Mouse (Mus musculus) urinary bladder, adult 18-20 months (tissue): ENCODE data around the gene Cfd.

Source experiments
- DNase-seq, 2 experiments: peaks; one replicate each; pipeline ENCODE4 v3.0.0; 2022; ENCODE audit warnings: low spot score in 2 of 2, mixed read lengths in 2 of 2

Cfd gene

DNA sequence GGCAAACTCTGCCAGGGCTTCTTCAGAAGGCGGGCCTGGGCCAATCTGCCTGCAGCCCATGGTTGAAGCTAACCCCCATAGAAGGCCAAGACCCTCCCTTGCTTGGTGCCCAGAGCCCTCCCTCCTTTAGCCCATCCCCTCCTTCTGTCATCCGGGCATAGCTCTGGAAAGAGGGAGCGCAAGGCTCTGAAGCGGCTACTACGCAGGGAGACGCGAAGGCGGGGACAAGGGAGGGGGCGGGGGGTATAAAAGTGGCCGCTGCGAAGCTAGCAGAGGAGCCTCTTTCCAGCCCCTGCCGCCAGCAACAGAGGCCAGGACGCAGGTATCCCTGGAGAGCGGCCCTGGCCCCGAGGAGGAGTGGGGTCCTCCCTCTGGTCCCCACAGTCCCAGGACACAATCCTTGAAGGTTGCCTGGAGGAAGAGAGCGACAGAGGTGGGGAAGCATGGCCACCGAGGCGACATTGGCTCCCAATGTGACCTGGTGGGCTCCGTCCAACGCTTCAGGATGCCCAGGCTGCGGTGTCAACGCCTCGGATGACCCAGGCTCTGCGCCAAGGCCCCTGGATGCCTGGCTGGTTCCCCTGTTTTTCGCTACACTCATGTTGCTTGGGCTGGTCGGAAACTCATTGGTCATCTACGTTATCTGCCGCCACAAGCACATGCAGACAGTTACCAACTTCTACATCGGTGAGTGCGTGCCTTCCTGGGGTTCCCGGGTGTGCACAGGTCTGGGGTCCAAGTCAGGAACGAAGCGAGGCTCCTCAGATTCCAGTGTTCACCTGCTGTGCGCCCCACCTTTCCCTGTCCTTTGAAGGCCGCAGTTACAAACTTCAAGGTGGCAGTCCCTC is 27.8 kb downstream of the Cfd start:
- DNase-seq = no peak

DNA sequence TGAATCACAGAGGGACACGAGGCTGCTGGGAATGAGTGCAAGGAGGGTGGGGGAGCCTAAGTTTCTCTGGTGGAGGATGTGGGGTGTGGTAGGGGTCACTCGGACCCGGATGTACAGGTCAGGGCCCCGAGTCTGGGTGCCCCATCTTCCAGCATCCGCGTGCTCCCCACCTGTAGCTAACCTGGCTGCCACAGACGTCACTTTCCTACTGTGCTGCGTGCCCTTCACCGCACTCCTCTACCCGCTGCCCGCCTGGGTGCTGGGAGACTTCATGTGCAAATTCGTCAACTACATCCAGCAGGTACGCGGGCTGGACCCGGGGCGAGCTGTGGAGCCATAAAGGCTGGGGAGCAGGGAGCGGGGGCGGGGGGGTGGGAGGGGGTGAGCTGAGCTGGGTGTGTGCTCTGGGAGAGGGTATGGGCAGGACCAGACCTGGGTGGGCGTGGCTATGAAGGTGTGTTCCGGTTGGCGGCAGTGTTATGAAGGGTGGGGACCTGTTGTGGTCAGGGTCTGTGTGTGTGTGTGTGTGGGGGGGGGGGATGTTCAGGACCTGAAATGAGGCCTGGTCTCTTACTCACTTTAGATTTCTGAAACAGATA is 28.7 kb downstream of the Cfd start:
- DNase-seq = no peak

DNA sequence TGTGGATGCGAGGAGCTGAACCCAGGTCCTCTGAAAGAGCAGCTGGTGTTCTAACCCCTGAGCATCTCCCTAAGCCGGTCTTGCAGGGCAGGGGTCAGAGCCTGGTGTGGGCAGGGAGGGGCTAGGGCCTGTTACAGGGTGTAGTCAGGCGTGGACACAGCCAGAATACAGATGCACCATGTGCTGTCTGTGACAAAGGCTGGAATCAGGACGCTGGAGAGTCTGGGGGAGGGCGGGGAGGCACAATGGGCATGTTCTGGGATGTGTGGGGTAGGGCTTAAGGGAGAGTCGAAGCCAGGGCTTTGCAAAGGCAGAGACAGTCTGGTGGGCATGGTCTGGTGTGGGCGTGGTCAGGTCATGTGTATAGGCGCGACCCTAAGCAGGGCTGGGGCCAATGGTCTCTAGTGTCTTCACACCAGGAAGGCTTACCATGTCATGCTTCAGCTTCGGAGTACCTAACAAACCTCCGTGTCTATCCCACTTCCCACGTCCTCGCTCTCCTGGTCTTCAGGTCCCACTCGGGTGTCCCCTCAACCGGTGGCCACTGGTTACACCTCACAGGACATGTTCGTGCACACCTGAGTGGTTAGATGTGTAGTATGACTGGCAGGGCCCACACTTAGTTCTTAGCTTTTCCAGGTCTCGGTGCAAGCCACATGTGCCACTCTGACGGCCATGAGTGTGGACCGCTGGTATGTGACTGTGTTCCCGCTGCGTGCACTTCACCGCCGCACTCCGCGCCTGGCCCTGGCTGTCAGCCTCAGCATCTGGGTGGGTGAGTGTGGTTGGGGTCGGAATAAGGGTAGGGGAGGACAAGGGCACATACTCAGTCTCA is 29.6 kb downstream of the Cfd start:
- DNase-seq = no peak

DNA sequence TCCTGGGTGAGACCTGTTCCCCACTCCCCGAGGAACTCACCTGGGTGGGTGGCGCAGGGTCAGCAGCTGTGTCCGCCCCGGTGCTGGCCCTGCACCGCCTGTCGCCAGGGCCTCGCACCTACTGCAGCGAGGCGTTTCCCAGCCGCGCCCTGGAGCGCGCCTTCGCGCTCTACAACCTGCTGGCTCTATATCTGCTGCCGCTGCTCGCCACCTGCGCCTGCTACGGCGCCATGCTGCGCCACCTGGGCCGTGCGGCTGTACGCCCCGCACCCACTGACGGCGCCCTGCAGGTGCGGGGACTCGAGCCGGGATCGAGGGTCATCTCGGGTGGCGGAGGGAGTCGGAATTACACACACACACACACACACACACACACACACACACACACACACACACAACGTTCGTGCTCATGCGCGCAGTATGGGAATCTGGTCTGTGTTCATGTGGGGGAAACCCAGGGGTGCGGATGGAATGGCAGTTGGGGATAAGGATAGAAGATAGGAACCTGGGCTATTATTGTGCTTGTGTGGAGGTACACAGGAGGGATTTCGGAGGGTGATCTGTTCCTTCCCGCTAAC is 30.4 kb downstream of the Cfd start, which contains the start of gene R3hdm4:
R3hdm4 (minus strand) TSS at position 251 of the 578 bp plus-strand sequence.
- DNase-seq = no peak

DNA sequence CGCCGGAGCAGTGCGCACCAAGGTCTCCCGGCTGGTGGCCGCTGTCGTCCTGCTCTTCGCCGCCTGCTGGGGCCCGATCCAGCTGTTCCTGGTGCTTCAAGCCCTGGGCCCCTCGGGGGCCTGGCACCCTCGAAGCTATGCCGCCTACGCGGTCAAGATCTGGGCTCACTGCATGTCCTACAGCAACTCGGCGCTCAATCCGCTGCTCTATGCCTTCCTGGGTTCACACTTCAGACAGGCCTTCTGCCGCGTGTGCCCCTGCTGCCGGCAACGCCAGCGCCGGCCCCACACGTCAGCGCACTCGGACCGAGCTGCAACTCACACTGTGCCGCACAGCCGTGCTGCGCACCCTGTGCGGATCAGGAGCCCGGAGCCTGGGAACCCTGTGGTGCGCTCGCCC is 30.9 kb downstream of the Cfd start:
- DNase-seq = no peak

DNA sequence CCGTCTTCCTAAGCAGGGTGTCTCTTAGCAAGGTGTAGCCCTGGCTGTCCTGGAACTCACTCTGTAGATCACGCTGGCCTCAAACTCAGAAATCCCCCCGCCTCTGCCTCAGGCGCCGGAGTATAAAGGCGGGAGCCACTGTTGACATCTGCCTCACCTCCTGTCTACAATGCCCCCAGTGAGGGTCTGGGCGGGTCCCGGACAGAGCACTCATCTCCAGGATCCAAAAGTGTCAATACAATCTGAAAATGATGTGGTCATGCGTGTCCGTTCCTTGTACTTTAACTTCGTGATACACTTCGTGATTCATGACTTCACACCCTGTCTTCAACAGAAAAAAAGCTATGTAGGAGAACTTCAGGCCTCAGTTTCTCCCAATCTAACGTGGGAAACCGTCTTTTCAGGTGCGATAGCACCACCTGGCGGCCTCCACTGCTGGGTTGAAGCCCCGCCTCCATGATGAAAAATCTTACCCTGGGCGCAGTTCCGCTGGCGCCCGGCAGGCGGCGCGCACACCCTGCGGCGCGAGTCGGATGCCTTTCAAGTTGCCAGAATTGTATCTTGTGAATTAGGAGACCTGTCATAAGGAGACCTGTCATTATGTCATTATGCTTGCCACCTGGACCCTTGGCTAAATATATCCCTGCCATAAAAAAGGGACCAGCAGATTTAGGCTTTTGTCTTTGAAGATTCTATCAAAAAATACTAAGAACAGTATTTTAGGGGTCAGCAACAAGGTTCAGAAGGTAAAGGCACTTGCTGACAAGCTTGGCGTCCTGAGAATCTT is 34.5 kb downstream of the Cfd start:
- peak; percentile 84 to 95 for DNase-seq

DNA sequence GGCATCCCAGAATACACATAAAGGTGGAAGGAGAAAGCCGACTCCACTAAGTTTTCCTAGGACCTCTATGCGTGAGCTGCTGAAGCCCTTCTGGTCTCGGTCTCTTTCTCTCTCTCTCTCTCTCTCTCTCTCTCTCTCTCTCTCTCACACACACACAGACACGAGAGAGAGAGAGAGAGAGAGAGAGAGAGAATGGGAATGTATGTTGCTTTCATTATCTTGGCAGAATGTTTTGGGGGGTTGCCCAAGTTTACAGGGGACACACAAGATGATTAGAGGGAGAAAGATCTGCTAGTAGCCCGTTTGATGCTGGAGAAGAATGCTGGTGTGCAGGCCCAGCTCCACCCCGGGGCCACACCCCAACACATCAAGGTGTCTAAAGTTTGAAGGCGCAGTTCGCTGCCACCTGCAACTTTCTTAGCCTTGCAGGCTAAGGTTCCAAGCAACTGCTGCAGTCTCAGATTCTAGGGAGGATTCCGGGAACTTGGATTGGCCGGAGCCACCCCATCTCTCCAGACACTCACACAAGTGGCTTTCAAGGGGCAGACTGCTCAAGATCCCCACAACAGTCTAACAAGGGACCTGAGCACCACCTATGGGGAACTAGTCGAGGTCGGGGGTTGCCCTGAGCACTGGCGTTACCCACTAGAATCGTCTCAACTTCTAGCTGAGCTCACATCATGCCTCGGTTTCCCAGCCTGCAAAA is 35.3 kb downstream of the Cfd start:
- no peak for DNase-seq

DNA sequence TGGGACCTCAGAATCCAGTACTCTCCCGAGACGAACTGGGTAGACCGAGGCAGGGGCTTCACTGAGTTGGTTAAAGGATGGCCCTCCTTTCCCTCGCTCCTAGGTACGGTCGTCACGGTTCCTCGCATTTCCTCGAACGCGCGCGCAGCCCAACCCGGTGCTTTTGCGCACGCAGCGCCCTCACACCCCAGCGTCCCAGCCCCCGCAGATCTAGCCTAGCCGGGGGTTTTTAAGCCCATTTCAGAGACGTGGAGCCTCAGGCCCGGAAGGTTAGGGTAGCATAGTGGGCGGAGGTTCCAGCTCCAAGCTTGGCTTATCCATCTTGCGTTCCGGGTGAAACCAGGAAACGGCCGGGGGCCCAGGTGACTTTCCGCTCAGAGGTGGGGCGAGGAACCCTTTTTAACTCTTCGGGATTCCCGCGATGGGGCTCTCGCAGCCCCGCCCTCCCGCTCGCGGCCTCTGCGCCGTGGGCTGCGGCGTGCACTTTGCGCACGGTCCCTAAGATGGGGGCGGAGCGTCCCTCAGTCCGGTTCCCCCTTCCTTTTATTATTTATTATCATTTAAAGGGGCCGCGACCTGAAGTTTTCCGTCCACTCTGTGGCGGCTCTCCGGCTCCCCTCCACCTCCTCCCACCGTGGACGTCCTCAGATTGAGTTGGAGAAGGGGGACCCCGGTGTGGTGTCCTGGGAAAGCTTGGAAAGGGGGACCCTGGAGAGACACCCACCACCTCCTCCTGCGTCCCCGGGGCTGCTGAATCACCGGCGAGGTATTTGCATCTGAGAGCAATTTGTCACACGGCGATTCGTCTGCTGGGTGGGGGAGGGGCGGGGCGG is 36.1 kb downstream of the Cfd start, which contains the start of gene Arid3a:
Arid3a (plus strand) TSS at position 553 of the 833 bp plus-strand sequence.
- peak; percentile 89 to 92 for DNase-seq

DNA sequence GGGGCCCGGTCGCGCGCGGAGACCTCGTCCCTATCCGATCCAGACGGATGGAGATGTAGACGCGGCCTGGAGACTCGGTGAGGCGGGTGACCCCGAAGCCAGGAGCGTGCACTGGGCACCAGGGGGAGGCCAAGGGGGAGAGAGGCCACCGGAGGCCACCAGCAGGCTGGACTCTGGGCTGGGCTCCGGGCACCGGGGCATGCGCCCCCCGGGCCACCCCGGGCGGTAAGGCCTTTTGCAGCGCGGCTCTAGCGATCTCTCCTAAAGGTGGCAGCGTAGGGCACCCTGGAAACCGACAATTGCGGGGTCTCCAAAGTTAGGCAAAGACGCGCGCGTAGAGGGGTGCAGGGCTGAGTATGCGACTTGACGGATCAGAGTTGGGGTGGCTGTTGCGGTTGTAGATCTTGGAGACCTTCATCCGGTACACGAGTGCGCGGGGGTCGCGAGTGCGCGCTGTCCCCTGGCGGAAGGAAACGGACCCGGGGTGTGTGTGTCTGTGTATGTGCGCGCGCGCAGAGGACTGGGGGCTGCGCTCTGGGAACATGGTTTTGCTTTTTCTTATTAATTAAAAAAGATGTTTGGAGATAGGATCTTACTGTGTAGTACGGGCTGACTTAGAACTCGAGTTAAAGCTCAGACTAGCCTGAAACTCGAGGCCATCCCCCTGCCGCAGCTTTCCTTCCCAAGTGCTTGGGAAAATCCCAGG is 36.8 kb downstream of the Cfd start:
- DNase-seq = no peak

DNA sequence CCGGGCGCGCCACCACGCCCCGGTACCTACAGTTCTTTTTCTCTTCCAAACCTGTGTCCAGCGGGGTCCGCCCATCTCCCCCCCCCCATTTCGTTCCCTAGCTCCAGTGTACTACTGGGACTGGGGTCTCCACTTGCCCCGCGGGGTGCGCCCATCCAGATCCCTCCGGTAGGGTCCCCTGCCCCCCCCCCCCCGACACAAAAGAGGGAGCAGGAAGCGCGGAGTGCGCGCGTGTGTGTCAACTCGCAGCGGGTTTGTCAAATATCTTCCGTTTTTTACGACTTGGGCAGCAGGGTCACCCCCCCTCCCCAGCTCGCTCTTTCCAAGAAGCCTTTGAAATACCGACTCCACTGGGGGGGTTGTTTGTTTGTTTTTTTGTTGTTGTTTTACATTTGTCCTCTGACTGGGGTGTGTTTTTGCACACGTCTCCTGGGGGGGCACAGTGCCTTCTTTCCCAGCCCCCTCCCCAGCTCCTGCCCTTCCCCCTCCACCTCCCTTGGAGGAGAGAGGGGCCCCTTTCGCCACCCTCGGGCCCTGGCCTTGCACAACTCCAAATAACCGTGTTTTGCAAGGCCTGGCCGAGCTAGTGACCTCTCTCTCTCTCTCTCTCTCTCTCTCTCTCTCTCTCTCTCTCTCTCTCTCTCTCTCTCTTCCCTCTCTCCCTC is 37.5 kb downstream of the Cfd start:
- DNase-seq = no peak

DNA sequence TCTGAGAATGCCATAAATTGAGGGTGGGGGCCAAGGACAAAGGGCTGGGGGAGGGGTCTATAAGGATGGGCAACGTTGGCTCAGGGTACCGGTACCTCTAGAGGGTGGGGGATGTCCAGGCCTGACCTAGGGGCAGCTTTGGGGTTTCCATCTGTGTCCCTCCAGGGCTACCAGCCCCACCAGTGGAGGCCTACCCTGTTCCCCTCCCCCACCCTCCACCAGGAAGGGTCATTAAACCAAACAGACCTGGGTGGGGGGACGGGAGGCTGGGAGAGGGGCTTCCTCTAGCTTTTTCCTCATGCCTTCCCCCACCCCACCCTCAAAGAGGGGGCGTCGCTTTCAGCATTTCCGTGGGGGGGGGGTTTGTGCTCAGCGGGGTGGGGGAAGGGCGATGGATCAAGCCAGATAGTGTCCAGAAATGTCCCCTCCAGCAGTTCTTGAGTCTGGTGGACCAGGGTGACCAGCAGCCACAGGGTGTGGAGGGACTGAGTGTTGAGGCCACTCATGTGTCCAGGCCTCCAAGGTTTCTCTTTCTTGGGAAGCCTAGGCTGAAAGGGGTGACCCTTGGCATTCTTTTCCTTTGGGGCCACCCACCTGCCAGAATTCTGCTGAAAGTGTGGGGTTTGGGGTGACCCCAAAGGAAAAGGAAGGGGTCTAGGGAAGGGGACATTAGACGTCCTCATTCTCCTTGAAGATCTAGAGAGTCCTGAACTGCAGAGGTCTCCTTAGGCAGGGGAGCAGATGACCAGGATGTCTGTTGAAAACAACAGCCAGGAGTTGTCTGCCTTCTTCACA is 38.5 kb downstream of the Cfd start:
- no peak for DNase-seq

DNA sequence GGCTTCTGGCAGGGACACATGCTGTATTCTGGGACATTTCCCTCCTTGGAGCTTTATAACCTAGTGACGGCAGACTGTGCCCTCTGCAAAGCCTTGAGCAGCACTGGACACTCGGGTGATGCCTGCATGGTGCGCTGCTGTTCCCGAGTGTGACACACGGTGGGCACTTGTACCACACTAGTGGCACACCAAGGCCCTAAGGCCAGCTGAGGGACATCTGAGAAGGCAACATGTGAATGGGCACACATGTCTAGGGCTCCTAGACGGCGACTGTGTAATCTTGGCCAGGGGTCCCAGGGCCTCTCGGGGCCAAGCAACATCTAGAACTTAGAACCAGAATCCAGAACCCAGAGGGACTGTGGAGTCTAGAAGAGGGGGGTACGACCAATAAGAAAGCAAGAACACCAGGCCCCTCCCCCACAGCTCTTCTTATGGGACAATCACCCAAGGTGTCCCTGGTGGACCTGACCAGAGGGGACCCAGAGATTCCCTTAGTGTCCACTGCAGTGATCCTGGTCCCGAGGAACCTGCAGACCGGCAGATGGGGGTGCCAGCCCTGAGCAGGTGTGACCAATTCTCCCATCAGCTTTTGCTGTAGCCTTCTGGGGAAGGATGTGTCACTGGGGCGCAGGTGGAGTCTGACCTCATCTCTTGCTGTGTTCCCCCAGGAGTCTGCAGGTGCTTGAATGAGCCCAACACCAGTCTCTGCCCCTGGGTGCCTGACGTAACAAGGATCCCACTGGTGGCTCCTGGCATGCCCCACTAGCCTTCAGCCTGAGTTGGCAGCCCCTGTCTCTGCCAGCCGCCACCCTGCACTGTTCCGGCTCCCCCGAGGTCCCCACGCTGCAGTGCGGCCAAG is 39.5 kb downstream of the Cfd start:
- DNase-seq = no peak

DNA sequence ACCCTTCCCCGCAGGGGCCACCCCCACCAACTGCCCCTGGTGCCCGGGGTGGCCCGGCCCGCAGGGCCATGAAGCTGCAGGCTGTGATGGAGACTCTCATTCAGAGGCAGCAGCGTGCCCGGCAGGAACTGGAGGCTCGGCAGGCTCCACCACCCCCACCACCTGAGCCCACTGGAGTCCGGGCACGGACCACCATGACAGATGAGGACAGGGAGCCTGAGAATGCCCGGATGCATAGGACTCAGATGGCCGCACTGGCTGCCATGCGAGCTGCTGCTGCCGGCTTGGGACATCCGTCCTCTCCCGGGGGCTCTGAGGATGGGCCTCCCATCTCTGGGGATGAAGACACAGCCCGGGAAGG is 40.2 kb downstream of the Cfd start:
- no peak for DNase-seq

DNA sequence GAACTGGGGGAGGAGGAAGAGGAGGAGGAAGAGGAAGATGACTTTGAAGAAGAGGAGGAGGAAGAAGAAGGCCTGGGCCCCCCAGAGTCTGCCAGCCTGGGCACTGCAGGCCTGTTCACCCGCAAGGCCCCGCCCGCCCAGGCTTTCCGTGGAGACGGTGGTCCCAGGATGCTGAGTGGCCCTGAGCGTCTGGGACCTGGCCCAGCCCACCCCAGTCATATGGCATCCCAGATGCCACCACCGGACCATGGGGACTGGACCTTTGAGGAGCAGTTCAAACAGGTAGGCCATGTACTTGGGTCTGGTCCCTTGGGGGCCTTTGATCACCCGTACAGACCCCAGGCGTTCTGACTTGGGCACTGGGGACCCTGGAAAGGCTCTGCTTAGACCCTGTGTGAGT is 41.1 kb downstream of the Cfd start:
- no peak for DNase-seq

DNA sequence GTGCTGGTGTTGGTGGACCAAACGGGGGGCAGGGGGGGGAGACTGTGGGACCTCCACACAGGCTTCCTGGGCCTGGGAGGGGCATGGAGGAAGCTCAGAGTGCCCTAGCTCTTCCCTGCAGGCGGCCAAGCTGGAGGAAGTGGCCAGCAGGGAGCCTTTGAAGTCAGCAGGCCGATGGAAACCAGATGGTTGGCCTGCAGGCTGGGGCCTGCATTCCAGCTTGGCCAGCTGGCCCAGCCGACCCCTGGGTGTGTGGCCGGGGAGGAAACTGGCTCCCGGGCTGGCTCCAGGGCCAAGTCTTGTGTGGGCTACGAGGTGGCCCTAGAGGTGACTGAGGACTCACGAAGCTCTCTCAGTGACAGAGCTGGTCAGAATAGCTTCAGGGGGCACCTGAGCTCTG is 42.1 kb downstream of the Cfd start:
- peak in 1 of 2 experiments; percentile 66 for DNase-seq

DNA sequence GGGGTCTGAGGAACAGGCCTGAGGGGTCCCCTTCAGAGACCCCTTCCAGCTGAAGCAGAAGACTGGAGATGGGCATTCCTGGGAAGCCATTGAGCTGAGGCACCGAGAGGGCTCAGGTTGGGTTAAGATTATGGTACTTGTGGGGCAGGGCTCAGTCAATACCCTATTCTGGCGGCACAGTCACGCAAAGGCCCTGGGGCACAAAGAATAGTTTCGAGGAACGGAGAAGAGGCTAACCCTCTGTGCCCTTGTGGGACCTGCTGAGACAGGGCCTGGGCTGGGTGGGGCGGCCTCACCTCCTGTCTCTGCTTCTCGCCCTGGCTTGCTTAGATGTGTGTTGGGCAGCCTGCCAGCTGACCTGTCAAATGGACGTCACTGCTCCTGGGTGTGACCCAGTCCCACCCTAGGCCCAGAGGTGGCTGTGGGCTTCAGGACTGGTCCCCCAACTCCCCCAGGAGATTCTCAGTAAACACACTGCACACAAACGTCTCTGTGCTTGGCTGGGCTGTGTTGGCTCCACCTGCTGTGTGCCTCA is 42.6 kb downstream of the Cfd start:
- peak in 1 of 2 experiments; percentile 53 for DNase-seq
